Mouse (Mus musculus): ENCODE measurements around the gene Ints3. TPM values are rescaled to one million over a fixed set of nuclear protein-coding genes. Genes with fewer than 3 reads are reported as not detected.

Ints3 gene
- total and polyA plus RNA-seq, 3 experiments: 58.5 to 115 (median 101) TPM

- Histone ChIP-seq H3K9me3 (replicated peaks; ENCODE audit: insufficient read depth, low read length) (no peaks in the 10 kb centered on the region), H3K27ac (ENCODE audit: control insufficient read depth, low read depth, low read length) (no peak overlapping the region), H3K4me3 (ENCODE audit: control insufficient read depth in 1 of 2, insufficient read depth in 1 of 2, low read depth in 2 of 2, low read length in 2 of 2) (no peak overlapping the region), H3K27me3 (ENCODE audit: control insufficient read depth in 1 of 2, insufficient read depth in 2 of 2, low read length in 2 of 2) (no peaks in the 10 kb centered on the region), H3K9ac (ENCODE audit: control insufficient read depth, low read depth, low read length, poor library complexity, severe bottlenecking) (no peak overlapping the region), H3K79me2 (ENCODE audit: control insufficient read depth, insufficient read depth, low read length, poor library complexity) (no peaks in the 10 kb centered on the region), H3K36me3 (ENCODE audit: control insufficient read depth in 1 of 2, insufficient read depth in 2 of 2, low read length in 2 of 2) (no peaks in the 10 kb centered on the region), H3K4me1 (ENCODE audit: control insufficient read depth in 1 of 2, insufficient read depth in 2 of 2, low read length in 2 of 2) (no peaks in the 10 kb centered on the region)
- TF ChIP-seq ZC3H11A (IDR thresholded peaks at IDR 0.05; ENCODE audit: low read depth, low read length) (no peak), SMC3 (IDR thresholded peaks at IDR 0.05; ENCODE audit: low read depth, low read length) (no peak), USF2 (IDR thresholded peaks at IDR 0.05; ENCODE audit: borderline replicate concordance in 1 of 2, insufficient read depth in 1 of 2, low read depth in 1 of 2, low read length in 2 of 2) (no peak), UBTF (IDR thresholded peaks at IDR 0.05; ENCODE audit: borderline replicate concordance, insufficient read depth, low read depth, low read length) (no peak), JUND (IDR thresholded peaks at IDR 0.05; ENCODE audit: low read depth, low read length) (no peak), RCOR1 (IDR thresholded peaks at IDR 0.05; ENCODE audit: low read depth, low read length) (no peak), POLR2A (IDR thresholded peaks at IDR 0.05; ENCODE audit: control insufficient read depth in 1 of 2, insufficient read depth in 1 of 2, low read depth in 1 of 2, low read length in 2 of 2, poor library complexity in 1 of 2) (no peak), RAD21 (IDR thresholded peaks at IDR 0.05; ENCODE audit: low read depth, low read length) (no peak), MXI1 (IDR thresholded peaks at IDR 0.05; ENCODE audit: low read depth, low read length) (no peak), KAT2A (conservative IDR thresholded peaks at IDR 0.05; ENCODE audit: low read depth, low read length) (no peak), MEF2A (IDR thresholded peaks at IDR 0.05; ENCODE audit: extremely low read depth, insufficient replicate concordance, low read depth, low read length, poor library complexity, severe bottlenecking) (no peak), ZNF384 (IDR thresholded peaks at IDR 0.05; ENCODE audit: low read depth, low read length) (no peak), EP300 (IDR thresholded peaks at IDR 0.05; ENCODE audit: low read depth in 1 of 2, low read length in 2 of 2) (no peak), TAL1 (IDR thresholded peaks at IDR 0.05; ENCODE audit: low read length) (no peak)
- no peak for DNase-seq (ENCODE audit: low read depth, low spot score)
Measured at GRCm38 (mm10) chr3:90378496-90378895, 54.9 kb downstream of the Ints3 start.

DNA sequence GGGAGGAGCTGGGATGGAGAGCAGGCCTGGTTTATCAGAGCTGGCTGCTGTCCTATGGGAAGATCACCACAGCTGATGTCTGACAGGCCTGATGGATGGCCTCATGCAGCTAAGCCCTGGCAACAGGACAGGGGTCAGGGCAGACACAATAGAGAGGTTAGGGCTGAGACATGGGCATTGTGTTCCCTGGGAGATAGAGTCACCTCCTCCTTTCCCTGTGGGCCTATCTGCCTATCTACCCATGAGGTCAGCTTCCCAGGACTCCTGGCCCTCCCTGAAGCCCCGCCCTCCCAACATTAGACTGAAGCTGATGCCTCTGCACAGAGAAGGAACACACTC lies 57.2 kb downstream of the Ints3 start:
- Histone ChIP-seq H3K79me2 (ENCODE audit: control insufficient read depth, insufficient read depth, low read length, poor library complexity) (no peaks in the 10 kb centered on the region), H3K4me3 (ENCODE audit: control insufficient read depth in 1 of 2, insufficient read depth in 1 of 2, low read depth in 2 of 2, low read length in 2 of 2) (no peak overlapping the region), H3K4me1 (ENCODE audit: control insufficient read depth in 1 of 2, insufficient read depth in 2 of 2, low read length in 2 of 2) (peaks cover 0 to 6% of the 10 kb centered on the region in 2 experiments; a peak in 3 of 4 replicates), H3K27me3 (ENCODE audit: control insufficient read depth in 1 of 2, insufficient read depth in 2 of 2, low read length in 2 of 2) (no peaks in the 10 kb centered on the region), H3K9ac (ENCODE audit: control insufficient read depth, low read depth, low read length, poor library complexity, severe bottlenecking) (no peak overlapping the region), H3K9me3 (replicated peaks; ENCODE audit: insufficient read depth, low read length) (no peaks in the 10 kb centered on the region), H3K27ac (ENCODE audit: control insufficient read depth, low read depth, low read length) (no peak overlapping the region), H3K36me3 (ENCODE audit: control insufficient read depth in 1 of 2, insufficient read depth in 2 of 2, low read length in 2 of 2) (no peaks in the 10 kb centered on the region)
- TF ChIP-seq USF1 (IDR thresholded peaks at IDR 0.05; ENCODE audit: low read depth, low read length): no peak
- no peak for TF ChIP-seq MAX (IDR thresholded peaks at IDR 0.05; ENCODE audit: low read length)
- TF ChIP-seq MYC (IDR thresholded peaks at IDR 0.05; ENCODE audit: low read depth, low read length): no peak
- TF ChIP-seq POLR2AphosphoS2 (IDR thresholded peaks at IDR 0.05; ENCODE audit: low read length): no peak
- no peak for TF ChIP-seq EP300 (IDR thresholded peaks at IDR 0.05; ENCODE audit: low read depth in 1 of 2, low read length in 2 of 2)
- no peak for TF ChIP-seq GATA1 (IDR thresholded peaks at IDR 0.05; ENCODE audit: low read depth, low read length)
- no peak for TF ChIP-seq UBTF (IDR thresholded peaks at IDR 0.05; ENCODE audit: borderline replicate concordance, insufficient read depth, low read depth, low read length)
- no peak for TF ChIP-seq SIN3A (IDR thresholded peaks at IDR 0.05; ENCODE audit: low read length)
- no peak for TF ChIP-seq CTCF (IDR thresholded peaks at IDR 0.05 in 2 of 3, conservative IDR thresholded peaks at IDR 0.05 in 1 of 3; ENCODE audit: control insufficient read depth in 1 of 3, insufficient read depth in 1 of 3, low read depth in 2 of 3, low read length in 3 of 3, poor library complexity in 1 of 3, severe bottlenecking in 1 of 3)
- no peak for TF ChIP-seq MEF2A (IDR thresholded peaks at IDR 0.05; ENCODE audit: extremely low read depth, insufficient replicate concordance, low read depth, low read length, poor library complexity, severe bottlenecking)
- no peak for TF ChIP-seq BHLHE40 (IDR thresholded peaks at IDR 0.05; ENCODE audit: borderline replicate concordance, low read depth, low read length)
- TF ChIP-seq ZMIZ1 (IDR thresholded peaks at IDR 0.05; ENCODE audit: low read depth, low read length): no peak
- no peak for TF ChIP-seq NRF1 (IDR thresholded peaks at IDR 0.05; ENCODE audit: insufficient read depth, low read depth, low read length, poor library complexity, severe bottlenecking)
- no peak for TF ChIP-seq CHD1 (IDR thresholded peaks at IDR 0.05; ENCODE audit: low read depth, low read length)
- no peak for TF ChIP-seq POLR2AphosphoS5 (IDR thresholded peaks at IDR 0.05; ENCODE audit: borderline replicate concordance, low read depth, low read length)
- TF ChIP-seq MXI1 (IDR thresholded peaks at IDR 0.05; ENCODE audit: low read depth, low read length): no peak
- TF ChIP-seq POLR2A (IDR thresholded peaks at IDR 0.05; ENCODE audit: control insufficient read depth in 1 of 2, insufficient read depth in 1 of 2, low read depth in 1 of 2, low read length in 2 of 2, poor library complexity in 1 of 2): no peak
- TF ChIP-seq CHD2 (IDR thresholded peaks at IDR 0.05; ENCODE audit: low read length): no peak
- DNase-seq (ENCODE audit: low read depth, low spot score): no peak

All from MEL (cell line).